Mouse (Mus musculus) midbrain, embryonic 13.5 days (tissue): ENCODE results near the gene Pecam1. TPM values are rescaled to one million over a fixed set of nuclear protein-coding genes. Genes with fewer than 3 reads are reported as not detected.

Experiments used
- ATAC-seq: fragments of 200-750 bp; cut with Nextera tagmentation; 2 replicates; pipeline ENCODE4 v1.8.0; 2017; ENCODE audit warnings: mild to moderate bottlenecking, moderate TSS enrichment, moderate library complexity
- H3K27ac ChIP-seq: fragments of 300-500 bp; sonication (generic); 2 replicates; pipeline ENCODE4 v1.5.1; 2015; ENCODE audit warnings: inconsistent platforms, mild to moderate bottlenecking, moderate library complexity
- H3K27me3 ChIP-seq: fragments of 300-500 bp; sonication (generic); 2 replicates; pipeline ENCODE4 v1.6.1; 2015; ENCODE audit warnings: mild to moderate bottlenecking, inconsistent platforms
- H3K36me3 ChIP-seq: fragments of 300-500 bp; sonication (generic); 2 replicates; pipeline ENCODE4 v1.6.1; 2015; ENCODE audit warnings: mild to moderate bottlenecking, inconsistent platforms
- H3K4me1 ChIP-seq: fragments of 300-500 bp; sonication (generic); replicated peaks from 2 replicates; pipeline ENCODE4 v1.6.1; 2015; ENCODE audit warnings: inconsistent platforms
- H3K4me2 ChIP-seq: fragments of 300-500 bp; sonication (generic); replicated peaks from 2 replicates; pipeline ENCODE4 v1.6.1; 2015; ENCODE audit warnings: moderate library complexity, mild to moderate bottlenecking, inconsistent platforms
- H3K4me3 ChIP-seq: fragments of 300-500 bp; sonication (generic); replicated peaks from 2 replicates; pipeline ENCODE4 v1.5.1; 2015; ENCODE audit warnings: mild to moderate bottlenecking, inconsistent platforms
- H3K9ac ChIP-seq: fragments of 300-500 bp; sonication (generic); replicated peaks from 2 replicates; pipeline ENCODE4 v1.6.1; 2015; ENCODE audit warnings: mild to moderate bottlenecking, inconsistent platforms
- H3K9me3 ChIP-seq: fragments of 300-500 bp; sonication (generic); 2 replicates; pipeline ENCODE4 v1.6.1; 2016; ENCODE audit warnings: mild to moderate bottlenecking, inconsistent platforms
- WGBS: fragments of 180-500 bp; shearing (Covaris S2); methylation state at CpG from one replicate; pipeline ENCODE4 v1.1.7; 2015; 5-methylcytosine and 5-hydroxymethylcytosine counted together
- polyA plus RNA-seq: library from polyadenylated mRNA; unstranded; fragments of >200 nt; fragmentation: Nextera tagmentation; extraction: Ambion mirVana; gene quantifications from 2 replicates; pipeline ENCODE4 v1.2.1, GENCODE M21; 2015

Gene Pecam1
- polyA plus RNA-seq, 1 experiment from 2014 or later, result 15.8 TPM

DNA sequence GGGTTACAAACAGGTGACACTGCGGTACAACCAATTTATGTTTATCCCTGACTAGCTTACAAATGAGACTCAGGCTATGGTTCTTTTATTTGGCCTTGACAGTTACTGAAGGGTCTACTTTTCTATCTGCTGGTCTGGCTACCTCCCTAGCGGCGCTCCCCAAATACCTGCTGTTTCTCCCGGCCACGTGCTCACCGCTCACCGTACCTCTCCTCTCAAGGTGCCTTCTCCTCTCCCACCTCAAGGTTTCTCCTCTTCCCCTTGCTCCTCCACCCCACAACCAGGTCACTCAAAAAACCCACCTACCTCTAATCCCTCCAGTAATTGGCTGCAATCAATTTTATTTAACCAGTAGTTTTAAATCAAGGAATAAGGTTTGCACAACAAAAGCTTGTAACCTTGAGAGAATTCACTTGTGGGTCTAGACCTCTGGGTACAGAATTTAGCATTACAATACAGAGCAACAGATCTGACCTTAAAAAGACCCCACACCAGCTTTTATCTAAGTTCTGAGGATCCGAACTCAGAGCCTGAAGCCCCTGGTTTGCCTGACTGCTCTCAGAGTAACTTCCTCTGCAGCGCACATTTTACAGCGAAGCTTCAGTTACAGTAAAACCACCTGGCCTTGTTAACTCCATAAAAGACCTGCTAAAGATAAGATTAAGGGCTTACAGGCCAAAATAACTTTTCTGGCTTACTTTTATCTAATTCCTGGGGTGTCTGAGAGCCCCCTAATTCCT is 26.1 kb downstream of the Pecam1 start:
- no peak overlapping the region for H3K27ac ChIP-seq
- WGBS, result 90% methylated on average over 10 of the region's 10 CpGs

DNA sequence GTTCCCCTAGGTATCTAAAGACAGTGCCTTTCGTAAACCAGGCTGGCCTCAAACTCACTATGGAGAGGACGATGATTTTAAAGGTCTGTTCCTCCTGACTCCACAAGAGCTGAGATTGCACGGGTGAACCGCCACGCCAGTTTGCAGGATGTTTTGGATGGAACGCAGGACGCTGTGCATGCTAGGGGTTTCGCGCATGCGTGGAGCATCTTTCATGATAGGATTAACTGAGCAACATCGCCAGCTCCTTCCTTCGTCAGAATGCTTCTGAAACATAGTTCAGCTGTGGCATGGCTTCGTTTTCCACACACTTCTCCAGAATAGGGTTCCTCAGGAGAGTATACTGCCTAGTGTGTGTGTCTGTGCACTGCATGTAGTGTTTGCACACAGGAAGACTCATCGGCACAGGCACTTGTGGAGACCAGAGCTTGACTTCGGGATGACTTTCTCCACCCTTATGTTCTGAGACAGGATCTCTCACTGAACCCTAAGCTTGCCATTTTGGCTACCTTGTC is 26.8 kb downstream of the Pecam1 start:
- Histone ChIP-seq H3K4me1 (peaks cover 6% of the 10 kb centered on the region), H3K4me2 (peak overlapping the region; percentile 17; the same call in 1 of the 2 replicates), H3K27ac (no peak overlapping the region), H3K9me3 (no peaks in the 10 kb centered on the region), H3K4me3 (no peak overlapping the region), H3K9ac (no peak overlapping the region), H3K36me3 (no peaks in the 10 kb centered on the region), H3K27me3 (no peaks in the 10 kb centered on the region)
- 73% methylated on average over 15 of the region's 15 CpGs for WGBS
- ATAC-seq, result no peak

More for the DNA sequence above, 26.1 kb downstream of the Pecam1 start:
- ATAC-seq, result no peak
- H3K4me2 ChIP-seq, result no peak overlapping the region
- H3K9ac ChIP-seq, result no peak overlapping the region
- H3K4me1 ChIP-seq, result peaks cover 6% of the 10 kb centered on the region
- no peaks in the 10 kb centered on the region for H3K27me3 ChIP-seq
- H3K36me3 ChIP-seq, result no peaks in the 10 kb centered on the region
- no peak overlapping the region for H3K4me3 ChIP-seq
- H3K9me3 ChIP-seq, result no peaks in the 10 kb centered on the region

DNA sequence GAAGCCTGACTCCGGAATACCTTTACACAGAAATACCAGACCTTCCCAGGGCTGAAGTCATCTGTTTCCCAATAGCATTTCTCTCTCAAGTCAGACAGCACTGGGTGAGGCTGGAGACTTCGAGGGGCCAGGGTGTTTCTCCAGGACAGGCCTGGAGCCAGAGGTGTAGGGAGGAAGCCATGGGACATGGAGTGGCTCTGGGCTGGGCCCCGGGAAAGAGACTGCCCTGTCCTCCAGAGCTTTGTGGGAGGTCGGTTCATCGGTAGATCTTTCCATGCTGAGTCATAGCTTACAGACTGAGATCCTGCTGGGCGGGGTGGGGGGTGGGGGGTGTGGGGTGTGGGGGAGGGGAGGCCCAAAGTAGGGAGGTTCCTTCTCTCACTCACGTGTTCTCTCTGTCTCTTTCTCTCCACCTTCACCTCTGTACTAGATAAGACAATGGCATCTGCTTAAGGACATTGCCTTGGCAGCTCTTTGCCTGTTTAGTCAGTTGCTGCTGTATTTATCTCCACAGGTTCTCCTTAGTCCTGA is 27.5 kb downstream of the Pecam1 start:
- ATAC-seq, result no peak
- peaks cover 5% of the 10 kb centered on the region for H3K4me1 ChIP-seq
- no peak overlapping the region for H3K4me3 ChIP-seq
- no peaks in the 10 kb centered on the region for H3K9me3 ChIP-seq
- H3K9ac ChIP-seq, result no peak overlapping the region
- WGBS, result 37% methylated on average over 7 of the region's 7 CpGs
- H3K4me2 ChIP-seq, result no peak overlapping the region
- no peak overlapping the region for H3K27ac ChIP-seq
- no peaks in the 10 kb centered on the region for H3K36me3 ChIP-seq
- H3K27me3 ChIP-seq, result no peaks in the 10 kb centered on the region

DNA sequence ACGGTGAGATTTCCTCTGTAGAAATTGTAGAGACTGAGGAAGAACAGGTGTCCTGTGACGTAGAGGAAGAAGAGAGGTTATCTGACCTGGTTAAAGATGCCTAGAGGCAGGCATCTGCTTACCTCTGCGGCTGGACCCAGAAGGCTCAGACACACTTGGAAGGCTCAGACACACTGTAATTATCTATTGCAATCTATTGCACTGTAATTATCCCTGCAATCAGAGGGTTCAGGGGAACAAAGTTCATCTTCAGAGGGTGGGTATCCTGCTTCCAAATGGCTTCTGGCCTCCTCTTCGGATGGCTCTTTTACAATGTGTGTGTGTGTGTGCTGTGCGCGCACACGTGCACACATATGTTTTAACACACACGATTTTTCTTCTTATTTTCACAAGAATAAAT is 30.0 kb downstream of the Pecam1 start:
- Histone ChIP-seq H3K9me3 (no peaks in the 10 kb centered on the region), H3K9ac (no peak overlapping the region), H3K27ac (no peak overlapping the region), H3K4me3 (no peak overlapping the region), H3K4me2 (no peak overlapping the region), H3K36me3 (no peaks in the 10 kb centered on the region), H3K4me1 (no peaks in the 10 kb centered on the region), H3K27me3 (no peaks in the 10 kb centered on the region)
- 90% methylated on average over 8 of the region's 8 CpGs for WGBS
- no peak for ATAC-seq

DNA sequence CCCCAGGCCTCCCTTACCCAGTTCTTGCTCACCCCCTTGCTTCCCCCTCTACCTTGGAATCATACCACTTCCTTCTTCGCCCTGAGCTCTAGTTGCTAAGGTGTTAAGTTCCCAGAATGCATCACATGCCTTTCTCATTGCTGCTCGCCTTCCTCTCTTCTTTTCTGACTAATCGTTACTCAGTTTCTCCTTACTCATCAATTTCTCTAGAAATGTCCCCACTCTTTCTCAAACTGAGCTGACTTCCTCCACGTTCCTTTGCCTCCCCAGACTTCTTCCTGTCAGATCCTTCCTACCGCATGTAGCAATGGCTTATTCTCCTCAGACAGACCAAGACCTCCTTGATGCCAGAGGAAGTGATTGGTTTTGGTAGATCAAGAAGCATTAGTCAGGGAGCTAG is 33.9 kb downstream of the Pecam1 start:
- H3K4me2 ChIP-seq, result no peak overlapping the region
- ATAC-seq, result no peak
- no peak overlapping the region for H3K27ac ChIP-seq
- H3K36me3 ChIP-seq, result no peaks in the 10 kb centered on the region
- no peaks in the 10 kb centered on the region for H3K4me1 ChIP-seq
- no peak overlapping the region for H3K9ac ChIP-seq
- WGBS, result 87% methylated on average over 5 of the region's 5 CpGs
- no peaks in the 10 kb centered on the region for H3K27me3 ChIP-seq
- no peaks in the 10 kb centered on the region for H3K9me3 ChIP-seq
- H3K4me3 ChIP-seq, result no peak overlapping the region

DNA sequence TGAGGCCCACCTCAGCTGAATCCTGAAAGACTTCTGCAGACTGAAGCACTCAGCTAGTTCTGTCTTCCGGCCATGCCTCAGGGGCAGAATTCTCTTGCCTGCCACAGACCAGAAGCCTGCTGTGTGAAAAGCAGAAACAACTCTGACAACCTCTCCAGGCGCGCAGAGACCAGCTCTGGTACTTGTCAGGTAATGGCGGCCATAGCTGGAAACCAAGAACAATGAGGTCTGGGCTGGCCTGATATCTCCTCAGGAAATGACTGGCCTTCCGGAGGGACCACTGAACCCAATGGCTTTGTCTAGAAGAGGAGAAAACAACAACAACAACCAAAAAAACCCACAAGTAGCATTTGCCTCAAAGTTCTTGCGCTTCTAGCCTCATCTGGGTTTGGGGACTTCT is 35.4 kb downstream of the Pecam1 start:
- Histone ChIP-seq H3K4me2 (no peak overlapping the region), H3K4me3 (no peak overlapping the region), H3K9ac (no peak overlapping the region), H3K27ac (no peak overlapping the region), H3K36me3 (no peaks in the 10 kb centered on the region), H3K4me1 (no peaks in the 10 kb centered on the region), H3K9me3 (no peaks in the 10 kb centered on the region), H3K27me3 (no peaks in the 10 kb centered on the region)
- WGBS, result 84% methylated on average over 6 of the region's 6 CpGs
- ATAC-seq, result no peak

DNA sequence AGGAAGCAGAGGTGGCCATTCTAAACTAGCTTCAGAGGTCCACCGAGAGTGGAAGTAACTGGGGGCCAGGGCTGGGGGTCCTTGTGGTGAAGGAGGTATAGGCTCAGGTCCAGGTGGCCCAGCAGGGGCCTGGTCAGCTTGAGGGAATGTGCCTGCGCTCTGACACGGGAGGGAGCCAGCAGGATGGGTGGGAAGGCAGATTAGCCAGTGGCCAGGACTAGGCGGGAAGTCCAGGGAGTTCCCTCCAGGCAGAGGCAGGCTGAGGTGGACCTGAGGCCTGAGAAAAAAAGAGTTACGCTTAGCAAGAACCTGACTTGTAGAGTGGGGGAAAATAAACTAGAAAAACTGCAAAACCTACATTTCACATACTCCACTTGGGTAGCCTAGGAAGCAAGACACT is 39.6 kb downstream of the Pecam1 start:
- H3K27ac ChIP-seq, result no peak overlapping the region
- WGBS, result 71% methylated on average over 5 of the region's 5 CpGs
- H3K9me3 ChIP-seq, result no peaks in the 10 kb centered on the region
- H3K4me1 ChIP-seq, result peaks cover 8% of the 10 kb centered on the region
- ATAC-seq, result no peak
- no peaks in the 10 kb centered on the region for H3K27me3 ChIP-seq
- no peak overlapping the region for H3K4me2 ChIP-seq
- no peaks in the 10 kb centered on the region for H3K36me3 ChIP-seq
- no peak overlapping the region for H3K4me3 ChIP-seq
- H3K9ac ChIP-seq, result no peak overlapping the region

DNA sequence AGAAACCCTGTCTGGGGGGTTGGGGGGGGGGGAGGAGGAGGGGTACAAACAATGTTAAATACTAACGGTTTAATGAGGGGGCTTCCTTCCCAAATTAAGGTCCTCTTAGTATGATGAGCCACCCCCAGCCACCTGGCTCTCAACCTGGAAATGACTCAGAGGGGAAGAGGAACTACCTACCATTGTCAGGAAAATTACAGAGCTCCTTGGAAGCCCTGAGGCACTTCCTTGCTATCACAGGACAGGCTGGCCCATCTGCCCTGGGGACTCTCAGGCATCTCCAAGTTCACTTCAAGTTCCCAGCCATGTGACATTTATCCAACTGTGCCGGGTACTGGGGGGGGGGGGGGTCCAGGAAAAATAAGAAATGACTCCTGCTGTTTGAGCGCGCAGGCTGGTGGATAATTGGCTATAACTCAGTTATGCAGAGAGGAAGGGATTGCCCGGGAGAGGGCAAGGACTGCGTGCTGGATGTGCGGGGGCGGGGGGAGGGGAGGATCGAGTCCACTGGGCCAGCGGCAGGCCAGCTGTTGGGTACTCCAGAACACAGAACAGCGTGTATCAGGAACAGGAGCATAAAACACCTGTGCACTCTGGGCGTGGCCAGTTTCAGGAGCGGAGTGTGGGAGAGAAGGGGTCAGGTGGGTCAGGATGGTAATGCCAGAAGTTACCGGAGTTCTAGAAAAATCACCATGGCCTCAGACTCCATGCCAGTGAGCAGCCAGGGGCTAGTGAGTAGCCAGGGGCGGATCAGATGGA is 41.0 kb downstream of the Pecam1 start:
- Histone ChIP-seq H3K27me3 (no peaks in the 10 kb centered on the region), H3K9ac (no peak overlapping the region), H3K4me2 (no peak overlapping the region), H3K4me3 (no peak overlapping the region), H3K9me3 (no peaks in the 10 kb centered on the region), H3K36me3 (no peaks in the 10 kb centered on the region), H3K4me1 (peaks cover 8% of the 10 kb centered on the region), H3K27ac (no peak overlapping the region)
- 35% methylated on average over 15 of the region's 15 CpGs for WGBS
- no peak for ATAC-seq

DNA sequence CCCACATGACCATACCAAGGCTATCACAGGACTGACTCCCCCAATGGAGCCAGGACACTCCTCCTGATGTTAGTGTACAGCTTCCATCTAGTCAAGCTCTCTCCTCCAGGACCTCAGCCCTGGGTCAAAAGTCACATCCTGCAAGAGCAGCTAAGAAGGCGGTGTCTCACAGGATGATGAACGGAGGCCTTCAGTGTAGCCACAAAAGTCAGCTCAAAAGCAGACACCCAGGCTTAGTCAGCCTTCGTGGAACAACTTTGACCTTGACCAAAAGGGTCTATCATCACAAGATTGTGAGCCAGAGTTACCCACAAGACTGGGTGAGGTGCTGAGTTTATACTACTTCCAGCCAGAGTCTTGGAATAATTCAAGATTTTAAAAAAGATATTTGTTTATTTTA is 42.6 kb downstream of the Pecam1 start:
- Histone ChIP-seq H3K27ac (no peak overlapping the region), H3K36me3 (no peaks in the 10 kb centered on the region), H3K4me3 (no peak overlapping the region), H3K4me2 (no peak overlapping the region), H3K9me3 (no peaks in the 10 kb centered on the region), H3K9ac (no peak overlapping the region), H3K27me3 (no peaks in the 10 kb centered on the region), H3K4me1 (peaks cover 8% of the 10 kb centered on the region)
- 78% methylated on average over 3 of the region's 3 CpGs for WGBS
- ATAC-seq, result no peak

DNA sequence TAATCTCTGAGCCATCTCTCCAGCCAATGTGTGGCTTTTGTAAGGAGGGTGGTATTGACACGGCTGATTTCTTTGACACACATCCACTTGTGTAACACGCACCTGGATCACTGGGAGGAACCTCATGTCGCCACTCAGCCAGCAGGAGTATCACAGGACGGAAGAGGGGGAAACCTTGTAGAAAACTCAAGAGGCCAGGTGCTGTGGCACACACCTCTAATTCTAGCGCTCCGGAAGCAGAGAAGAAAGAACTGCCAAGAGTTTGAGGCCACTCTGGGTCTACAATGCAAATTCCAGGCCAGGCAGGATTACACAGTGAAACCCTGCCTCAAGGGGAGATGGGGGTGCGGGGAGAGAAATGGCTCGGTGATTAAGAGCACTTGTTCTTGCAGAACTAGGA is 43.3 kb downstream of the Pecam1 start:
- Histone ChIP-seq H3K9ac (no peak overlapping the region), H3K27me3 (no peaks in the 10 kb centered on the region), H3K4me1 (peaks cover 8% of the 10 kb centered on the region), H3K27ac (no peak overlapping the region), H3K4me2 (no peak overlapping the region), H3K4me3 (no peak overlapping the region), H3K9me3 (no peaks in the 10 kb centered on the region), H3K36me3 (no peaks in the 10 kb centered on the region)
- ATAC-seq, result no peak
- 80% methylated on average over 8 of the region's 8 CpGs for WGBS

DNA sequence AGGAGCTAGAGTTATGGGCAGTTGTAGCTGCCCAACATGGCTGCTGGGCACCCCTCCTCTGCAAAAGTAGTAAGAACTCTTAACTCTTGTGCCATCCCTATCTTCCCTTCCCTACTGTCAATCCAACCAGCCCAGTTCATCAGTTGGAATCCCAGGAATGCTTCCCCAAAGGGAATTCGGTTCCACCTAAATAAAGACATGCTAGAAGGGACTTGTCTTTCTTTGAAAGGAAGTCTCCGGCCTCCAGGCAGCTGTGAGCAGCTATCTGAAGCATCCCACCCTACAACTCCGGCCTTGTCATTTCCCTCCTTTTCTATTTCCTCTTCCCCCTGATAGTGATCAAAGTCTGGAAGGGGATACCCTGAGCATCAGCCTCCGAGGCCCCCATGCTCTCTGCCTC is 44.2 kb downstream of the Pecam1 start:
- WGBS, result 47% methylated on average over 4 of the region's 4 CpGs
- peaks cover 8% of the 10 kb centered on the region for H3K4me1 ChIP-seq
- H3K9ac ChIP-seq, result no peak overlapping the region
- H3K4me3 ChIP-seq, result no peak overlapping the region
- no peaks in the 10 kb centered on the region for H3K36me3 ChIP-seq
- no peak for ATAC-seq
- H3K4me2 ChIP-seq, result no peak overlapping the region
- H3K27me3 ChIP-seq, result no peaks in the 10 kb centered on the region
- no peaks in the 10 kb centered on the region for H3K9me3 ChIP-seq
- no peak overlapping the region for H3K27ac ChIP-seq

DNA sequence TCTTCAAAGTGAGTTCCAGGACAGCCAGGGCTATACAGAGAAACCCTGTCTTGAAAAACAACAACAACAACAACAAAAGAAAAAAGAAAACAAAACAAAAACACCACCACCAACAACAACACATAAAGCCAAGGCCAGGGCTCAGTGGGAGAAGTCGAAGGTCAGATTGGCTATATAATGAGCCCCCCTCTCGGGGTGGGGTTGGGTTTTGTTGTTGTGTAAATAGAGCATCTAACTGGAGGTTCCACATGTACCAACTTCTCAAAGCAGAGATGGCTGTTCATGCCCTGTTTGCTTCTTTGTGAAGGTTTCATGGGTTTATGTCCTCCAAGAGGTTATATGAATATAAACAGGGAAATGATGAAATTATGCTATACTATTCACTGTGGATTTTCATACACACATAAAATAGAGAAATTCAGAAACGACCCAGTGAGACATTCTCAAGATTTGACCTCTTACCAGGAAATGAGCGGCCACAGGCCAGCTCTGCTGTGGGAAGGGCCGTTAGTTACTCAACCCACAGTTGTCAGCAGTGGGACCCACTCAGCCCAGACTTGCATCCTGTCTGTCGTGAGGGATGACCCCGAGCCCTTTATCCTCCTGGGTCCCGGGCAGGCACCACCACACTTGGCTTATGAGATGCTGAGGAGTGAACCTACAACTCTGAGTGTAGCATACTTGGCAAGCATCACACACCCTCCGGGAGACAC is 45.9 kb downstream of the Pecam1 start:
- Histone ChIP-seq H3K4me3 (no peak overlapping the region), H3K27ac (no peak overlapping the region), H3K9ac (no peak overlapping the region), H3K27me3 (no peaks in the 10 kb centered on the region), H3K9me3 (no peaks in the 10 kb centered on the region), H3K4me1 (peaks cover 4% of the 10 kb centered on the region), H3K36me3 (no peaks in the 10 kb centered on the region), H3K4me2 (no peak overlapping the region)
- ATAC-seq, result no peak
- 75% methylated on average over 9 of the region's 9 CpGs for WGBS
